Mouse (Mus musculus): ENCODE data around the gene Wdr90. TPM values are rescaled to one million over a fixed set of nuclear protein-coding genes. Genes with fewer than 3 reads are reported as not detected.
A peak's percentile ranks its signal among the peaks of the same experiment; 100 is the strongest.

Wdr90 gene
- total RNA-seq, 2 experiments from 2014 or later = 53.1 to 58.9 TPM

- DNase-seq (ENCODE audit: low spot score in 2 of 2) = no peak
These were observed 657 bp upstream of the Wdr90 start for GRCm38 (mm10) chr17:25861704-25862612.

- no peak for DNase-seq (ENCODE audit: low spot score in 2 of 2)
These were observed 1.1 kb downstream of the Wdr90 start for GRCm38 (mm10) chr17:25860229-25860628.

- DNase-seq (ENCODE audit: low spot score in 2 of 2) = peak; percentile 74 to 89
These were observed 16.9 kb downstream of the Wdr90 start, which contains the start of gene Rhot2 for GRCm38 (mm10) chr17:25844396-25844901. Gene Rhot2 (minus strand): TSS chr17:25844851.

GRCm38 (mm10) chr17:25843636-25844395 is 17.5 kb downstream of the Wdr90 start:
- DNase-seq (ENCODE audit: low spot score in 2 of 2) = no peak

GRCm38 (mm10) chr17:25843122-25843521 is 18.2 kb downstream of the Wdr90 start:
- DNase-seq (ENCODE audit: low spot score in 2 of 2) = no peak

- no peak for DNase-seq (ENCODE audit: low spot score in 2 of 2)
These were observed 18.8 kb downstream of the Wdr90 start for GRCm38 (mm10) chr17:25842509-25842908.

- no peak for DNase-seq (ENCODE audit: low spot score in 2 of 2)
These were observed 20.0 kb downstream of the Wdr90 start, which contains the start of gene Gm20683 for GRCm38 (mm10) chr17:25841117-25841880. Gene Gm20683 (minus strand): TSS chr17:25841763.

- no peak for DNase-seq (ENCODE audit: low spot score in 2 of 2)
These were observed 20.8 kb downstream of the Wdr90 start for GRCm38 (mm10) chr17:25840519-25840918.

- DNase-seq (ENCODE audit: low spot score in 2 of 2) = no peak
These were observed 21.7 kb downstream of the Wdr90 start for GRCm38 (mm10) chr17:25839455-25840235.

GRCm38 (mm10) chr17:25838904-25839303 is 22.4 kb downstream of the Wdr90 start:
- no peak for DNase-seq (ENCODE audit: low spot score in 2 of 2)

GRCm38 (mm10) chr17:25837533-25837932 is 23.8 kb downstream of the Wdr90 start:
- DNase-seq (ENCODE audit: low spot score in 2 of 2) = no peak

GRCm38 (mm10) chr17:25837076-25837410 is 24.3 kb downstream of the Wdr90 start, which contains the start of gene Rhbdl1:
Gene Rhbdl1 (minus strand): TSS chr17:25837295.
- DNase-seq (ENCODE audit: low spot score in 2 of 2) = peak; percentile 54 to 65

- no peak for DNase-seq (ENCODE audit: low spot score in 2 of 2)
These were observed 24.8 kb downstream of the Wdr90 start for GRCm38 (mm10) chr17:25836397-25837075.

GRCm38 (mm10) chr17:25835816-25836215 is 25.5 kb downstream of the Wdr90 start:
- no peak for DNase-seq (ENCODE audit: low spot score in 2 of 2)

GRCm38 (mm10) chr17:25835301-25835700 is 26.0 kb downstream of the Wdr90 start:
- no peak for DNase-seq (ENCODE audit: low spot score in 2 of 2)

GRCm38 (mm10) chr17:25834595-25835222 is 26.6 kb downstream of the Wdr90 start:
- DNase-seq (ENCODE audit: low spot score in 2 of 2) = no peak

GRCm38 (mm10) chr17:25833961-25834594 is 27.2 kb downstream of the Wdr90 start:
- DNase-seq (ENCODE audit: low spot score in 2 of 2) = no peak

- DNase-seq (ENCODE audit: low spot score in 2 of 2) = peak in 1 of 2 experiments; percentile 62
These were observed 28.0 kb downstream of the Wdr90 start, which contains the start of gene Stub1 for GRCm38 (mm10) chr17:25833291-25833663. Gene Stub1 (minus strand): TSS chr17:25833404.

Measured in adrenal gland, postnatal 4 days (tissue).